Mouse (Mus musculus) mature B cell (primary cell): ENCODE results near the gene Tspan15.

ENCODE experiments used
- in situ Hi-C: fragments of 300-500 bp; cut with MboI; formaldehyde crosslinking; loops from 2 replicates; pipeline ENCODE4 v1.14.3; 2019

Tspan15 gene

GRCm38 (mm10) chr10:62228126-62228525 lies 2.9 kb downstream of the Tspan15 start:
- in situ Hi-C loops = no loop called here

GRCm38 (mm10) chr10:62225839-62226238 lies 5.2 kb downstream of the Tspan15 start:
- in situ Hi-C loops = no loop called here

GRCm38 (mm10) chr10:62224231-62224630 lies 6.8 kb downstream of the Tspan15 start:
- in situ Hi-C loops = no loop called here

- in situ Hi-C loops = no loop called here
Observed at GRCm38 (mm10) chr10:62222777-62223176, 8.3 kb downstream of the Tspan15 start.

GRCm38 (mm10) chr10:62221647-62222046 lies 9.4 kb downstream of the Tspan15 start:
- in situ Hi-C loops = no loop called here

- in situ Hi-C loops = no loop called here
Observed at GRCm38 (mm10) chr10:62220732-62221514, 10.1 kb downstream of the Tspan15 start.

- in situ Hi-C loops = no loop called here
Observed at GRCm38 (mm10) chr10:62218789-62219172, 12.3 kb downstream of the Tspan15 start.

- in situ Hi-C loops = no loop called here
Observed at GRCm38 (mm10) chr10:62218044-62218788, 12.8 kb downstream of the Tspan15 start.

GRCm38 (mm10) chr10:62217196-62217595 lies 13.9 kb downstream of the Tspan15 start:
- in situ Hi-C loops = no loop called here

GRCm38 (mm10) chr10:62216595-62216994 lies 14.5 kb downstream of the Tspan15 start:
- in situ Hi-C loops = no loop called here

- in situ Hi-C loops = no loop called here
Observed at GRCm38 (mm10) chr10:62215633-62216032, 15.4 kb downstream of the Tspan15 start.

GRCm38 (mm10) chr10:62215169-62215616 lies 15.9 kb downstream of the Tspan15 start:
- in situ Hi-C loops = no loop called here

GRCm38 (mm10) chr10:62211310-62211709 lies 19.7 kb downstream of the Tspan15 start:
- in situ Hi-C loops = no loop called here

GRCm38 (mm10) chr10:62208241-62208896 lies 22.7 kb downstream of the Tspan15 start:
- in situ Hi-C loops = no loop called here

- in situ Hi-C loops = no loop called here
Observed at GRCm38 (mm10) chr10:62202574-62202973, 28.5 kb downstream of the Tspan15 start.

GRCm38 (mm10) chr10:62198891-62199290 lies 32.2 kb downstream of the Tspan15 start:
- in situ Hi-C loops = no loop called here

GRCm38 (mm10) chr10:62197403-62197802 lies 33.6 kb downstream of the Tspan15 start:
- in situ Hi-C loops = no loop called here

GRCm38 (mm10) chr10:62195376-62195775 lies 35.7 kb downstream of the Tspan15 start:
- in situ Hi-C loops = no loop called here

GRCm38 (mm10) chr10:62194946-62195345 lies 36.1 kb downstream of the Tspan15 start:
- in situ Hi-C loops = no loop called here

GRCm38 (mm10) chr10:62194461-62194860 lies 36.6 kb downstream of the Tspan15 start:
- in situ Hi-C loops = no loop called here

- in situ Hi-C loops = no loop called here
Observed at GRCm38 (mm10) chr10:62194043-62194442, 37.0 kb downstream of the Tspan15 start.

GRCm38 (mm10) chr10:62192701-62193157 lies 38.3 kb downstream of the Tspan15 start:
- in situ Hi-C loops = no loop called here
